Mouse (Mus musculus) erythroblast, embryonic 14.5 days (primary cell): Measurements from ENCODE around the gene Slc12a6. TPM values are rescaled to one million over a fixed set of nuclear protein-coding genes. Genes with fewer than 3 reads are reported as not detected.
A peak's percentile ranks its signal among the peaks of the same experiment; 100 is the strongest.

Source experiments
- H3K27me3 ChIP-seq: 2 replicates; pipeline ENCODE4 v1.6.1; 2012; ENCODE audit warnings: inconsistent platforms; ENCODE audit not compliant: control insufficient read depth
- H3K36me3 ChIP-seq: 2 replicates; pipeline ENCODE4 v1.6.1; 2012; ENCODE audit warnings: mild to moderate bottlenecking, inconsistent platforms; ENCODE audit not compliant: control insufficient read depth
- H3K4me1 ChIP-seq: 2 replicates; pipeline ENCODE4 v1.6.1; 2012; ENCODE audit warnings: inconsistent platforms; ENCODE audit not compliant: control insufficient read depth
- H3K4me3 ChIP-seq: replicated peaks from 2 replicates; pipeline ENCODE3; 2012; ENCODE audit warnings: moderate library complexity, mild to moderate bottlenecking, inconsistent platforms
- H3K9me3 ChIP-seq: 2 replicates; pipeline ENCODE4 v1.6.1; 2012; ENCODE audit warnings: low read length, inconsistent platforms, mixed read lengths; ENCODE audit not compliant: control insufficient read depth
- GATA1 ChIP-seq: IDR thresholded peaks from 2 replicates; pipeline ENCODE4 v1.6.1; 2012; ENCODE audit warnings: low read length, inconsistent platforms, mixed read lengths
- TAL1 ChIP-seq: IDR thresholded peaks from 3 replicates; pipeline ENCODE4 v1.6.1; 2012; ENCODE audit warnings: low read length, inconsistent platforms, mixed read lengths
- polyA plus RNA-seq: library from polyadenylated mRNA; stranded (reverse); fragments of >175 nt; gene quantifications from 2 replicates; pipeline ENCODE4 v1.2.3, GENCODE M21; 2012

Slc12a6 gene
- polyA plus RNA-seq, 1 experiment, result 0.47 TPM

- H3K36me3 ChIP-seq, result peaks cover 7% of the 10 kb centered on the region
- TF ChIP-seq TAL1 (no peak), GATA1 (no peak)
- no peak overlapping the region for H3K4me3 ChIP-seq
- peaks cover 2% of the 10 kb centered on the region for H3K4me1 ChIP-seq
- no peaks in the 10 kb centered on the region for H3K9me3 ChIP-seq
- no peaks in the 10 kb centered on the region for H3K27me3 ChIP-seq
Observed at GRCm38 (mm10) chr2:112298221-112298620, 32.6 kb downstream of the Slc12a6 start.

- no peaks in the 10 kb centered on the region for H3K36me3 ChIP-seq
- H3K4me3 ChIP-seq, result no peak overlapping the region
- H3K27me3 ChIP-seq, result no peaks in the 10 kb centered on the region
- peaks cover 5% of the 10 kb centered on the region for H3K4me1 ChIP-seq
- H3K9me3 ChIP-seq, result no peaks in the 10 kb centered on the region
- no peak for TF ChIP-seq TAL1
- TF ChIP-seq GATA1, result no peak
Observed at GRCm38 (mm10) chr2:112308671-112309070, 43.0 kb downstream of the Slc12a6 start.

GRCm38 (mm10) chr2:112309161-112309600 lies 43.6 kb downstream of the Slc12a6 start:
- Histone ChIP-seq H3K9me3 (no peaks in the 10 kb centered on the region), H3K4me3 (no peak overlapping the region), H3K36me3 (no peaks in the 10 kb centered on the region), H3K27me3 (no peaks in the 10 kb centered on the region), H3K4me1 (peaks cover 5% of the 10 kb centered on the region)
- TF ChIP-seq GATA1 (no peak), TAL1 (no peak)

- TF ChIP-seq GATA1 (no peak), TAL1 (no peak)
- Histone ChIP-seq H3K4me1 (peaks cover 8% of the 10 kb centered on the region), H3K9me3 (no peaks in the 10 kb centered on the region), H3K4me3 (no peak overlapping the region), H3K36me3 (peaks cover 5% of the 10 kb centered on the region), H3K27me3 (no peaks in the 10 kb centered on the region)
Observed at GRCm38 (mm10) chr2:112315638-112316037, 50.0 kb downstream of the Slc12a6 start.

- Histone ChIP-seq H3K27me3 (no peaks in the 10 kb centered on the region), H3K9me3 (no peaks in the 10 kb centered on the region), H3K4me1 (peaks cover 8% of the 10 kb centered on the region), H3K36me3 (peaks cover 5% of the 10 kb centered on the region), H3K4me3 (no peak overlapping the region)
- TF ChIP-seq TAL1 (no peak), GATA1 (no peak)
Observed at GRCm38 (mm10) chr2:112318227-112318626, 52.6 kb downstream of the Slc12a6 start.

GRCm38 (mm10) chr2:112318905-112319304 lies 53.3 kb downstream of the Slc12a6 start:
- TF ChIP-seq GATA1, result no peak
- Histone ChIP-seq H3K4me3 (no peak overlapping the region), H3K36me3 (peaks cover 5% of the 10 kb centered on the region), H3K27me3 (no peaks in the 10 kb centered on the region), H3K9me3 (no peaks in the 10 kb centered on the region), H3K4me1 (peaks cover 8% of the 10 kb centered on the region)

- Histone ChIP-seq H3K9me3 (no peaks in the 10 kb centered on the region), H3K4me1 (peaks cover 42% of the 10 kb centered on the region), H3K27me3 (no peaks in the 10 kb centered on the region), H3K36me3 (peaks cover 19% of the 10 kb centered on the region), H3K4me3 (no peak overlapping the region)
- no peak for TF ChIP-seq GATA1
- peak; percentile 47; the same call in 2 of the 3 replicates for TF ChIP-seq TAL1
Observed at GRCm38 (mm10) chr2:112328069-112328777, 62.6 kb downstream of the Slc12a6 start.

GRCm38 (mm10) chr2:112332051-112332898 lies 66.7 kb downstream of the Slc12a6 start:
- TF ChIP-seq GATA1 (no peak), TAL1 (no peak)
- Histone ChIP-seq H3K27me3 (no peaks in the 10 kb centered on the region), H3K4me1 (peaks cover 39% of the 10 kb centered on the region), H3K4me3 (no peak overlapping the region), H3K9me3 (no peaks in the 10 kb centered on the region), H3K36me3 (peaks cover 44% of the 10 kb centered on the region)

- no peak for TF ChIP-seq GATA1
- no peak for TF ChIP-seq TAL1
- Histone ChIP-seq H3K4me1 (peaks cover 7% of the 10 kb centered on the region), H3K36me3 (peaks cover 73% of the 10 kb centered on the region), H3K27me3 (no peaks in the 10 kb centered on the region), H3K9me3 (no peaks in the 10 kb centered on the region), H3K4me3 (no peak overlapping the region)
Observed at GRCm38 (mm10) chr2:112337211-112337610, 71.6 kb downstream of the Slc12a6 start.
